In the genomic region with DNA sequence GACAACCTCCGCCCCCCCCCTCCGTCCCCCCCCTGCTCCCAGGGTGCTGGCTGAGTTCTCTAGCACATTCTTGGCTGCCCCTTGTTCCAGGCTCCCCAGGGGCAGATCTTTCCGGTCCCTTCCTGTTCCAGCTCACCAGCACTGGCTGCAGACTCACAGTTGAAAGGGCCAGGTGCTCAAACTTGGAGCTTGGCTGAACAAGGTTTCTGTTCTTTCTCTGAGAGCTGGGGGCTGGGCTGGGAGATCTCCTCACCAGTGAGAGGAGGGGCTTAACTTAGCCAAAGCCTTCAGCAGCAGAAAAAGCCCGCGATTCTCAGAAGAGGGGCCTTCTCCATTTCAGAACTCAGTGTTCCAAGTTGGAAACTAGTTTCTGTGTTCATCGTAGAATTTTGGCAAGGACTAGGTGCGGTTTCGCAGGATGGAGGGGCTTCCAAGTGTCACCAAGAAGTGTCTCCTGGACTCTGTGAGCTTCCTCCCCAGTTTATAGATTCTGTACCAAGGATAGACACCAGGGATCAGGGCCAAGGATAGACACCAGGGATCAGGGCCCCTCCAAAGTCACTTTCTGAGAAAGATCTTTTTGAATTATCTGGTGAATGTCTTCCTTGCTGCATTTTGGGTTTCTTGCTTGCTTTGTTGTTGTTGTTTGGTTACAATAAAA, we compare ENCODE assay signal across 8 mouse cellular contexts. TPM values are rescaled to one million over a fixed set of nuclear protein-coding genes. Genes with fewer than 3 reads are reported as not detected.
A peak's percentile ranks its signal among the peaks of the same experiment; 100 is the strongest.
DNase-seq lines count a peak whose midpoint lies in the region.

No protein-coding gene starts in this region.

- peak; percentile 27 to 38 for DNase-seq in right cerebral cortex, postnatal 10 days (ENCODE audit: low spot score in 2 of 2)
- no peak for DNase-seq in right cerebral cortex, postnatal 4 days
- DNase-seq in c-Kit-positive CD71-positive TER-119-negative erythroid progenitor cells, embryonic 14.5 days (ENCODE audit: low read depth) = peak; percentile 35
- peak; percentile 78 to 91 for DNase-seq in heart, adult 18-20 months
- peak; percentile 82 for DNase-seq in kidney, adult 9 months
- peak; percentile 47 for DNase-seq in lung, postnatal 36 days
- no peak for DNase-seq in frontal cortex, postnatal 14 days (ENCODE audit: low spot score in 2 of 2)
- no peak for DNase-seq in natural killer cell, adult 2 months (ENCODE audit: low spot score in 2 of 2)

RNA-seq across cellular contexts. Expression of gene Gfpt2, which starts 29.2 kb away (rescaled TPM):
- total RNA-seq in heart, adult 18-20 months (2021) = 1 to 10 TPM; 8.7 to 9.3 TPM

RNA-seq across cellular contexts. Expression of gene Cnot6, which starts 52.2 kb away (rescaled TPM):
- total RNA-seq in heart, adult 18-20 months (2021) = 10 to 100 TPM; 21.0 to 21.5 TPM

Comparison
In these comparisons a context has a peak if more than half of its experiments do, and no peak if none do; other contexts are left out.
1. DNase-seq: peak in right cerebral cortex, postnatal 10 days (2 of 2), c-Kit-positive CD71-positive TER-119-negative erythroid progenitor cells, embryonic 14.5 days (single experiment), heart, adult 18-20 months (2 of 2), kidney, adult 9 months (single experiment) and lung, postnatal 36 days (single experiment); none in right cerebral cortex, postnatal 4 days (single experiment), frontal cortex, postnatal 14 days (0 of 2) and natural killer cell, adult 2 months (0 of 2).